Mouse (Mus musculus): ENCODE results near the gene Gm773.
"Not testable (repeated sequence)": the region's sequence is repeated elsewhere in the genome, so short reads cannot be mapped to it uniquely, and the experiment has no call there.

Gene Gm773

GRCm38 (mm10) chrX:56212771-56213170 is at the start of gene Gm773:
Gene Gm773 (minus strand): TSS chrX:56212881.
- no peak for DNase-seq (ENCODE audit: low spot score)

GRCm38 (mm10) chrX:56186449-56186848 is 26.2 kb downstream of the Gm773 start:
- not testable (repeated sequence) for DNase-seq (ENCODE audit: low spot score)

- no peak for DNase-seq (ENCODE audit: low spot score)
These were observed 61.3 kb downstream of the Gm773 start for GRCm38 (mm10) chrX:56151396-56151795.
